Mouse (Mus musculus) midbrain, embryonic 15.5 days (tissue): ENCODE measurements around the gene Slc39a3. TPM values are rescaled to one million over a fixed set of nuclear protein-coding genes. Genes with fewer than 3 reads are reported as not detected.

Source experiments
- ATAC-seq: fragments of 200-750 bp; cut with Nextera tagmentation; replicated peaks from 2 replicates; pipeline ENCODE4 v1.8.0; 2017; ENCODE audit warnings: moderate TSS enrichment
- H3K27ac ChIP-seq: fragments of 300-500 bp; sonication (generic); 2 replicates; pipeline ENCODE4 v1.5.1; 2015; ENCODE audit warnings: mild to moderate bottlenecking, inconsistent platforms
- H3K27me3 ChIP-seq: fragments of 300-500 bp; sonication (generic); replicated peaks from 2 replicates; pipeline ENCODE4 v1.6.1; 2015; ENCODE audit warnings: inconsistent platforms
- H3K36me3 ChIP-seq: fragments of 300-500 bp; sonication (generic); replicated peaks from 2 replicates; pipeline ENCODE4 v1.6.1; 2015; ENCODE audit warnings: inconsistent platforms
- H3K4me1 ChIP-seq: fragments of 300-500 bp; sonication (generic); 2 replicates; pipeline ENCODE4 v1.6.1; 2015; ENCODE audit warnings: inconsistent platforms
- H3K4me2 ChIP-seq: fragments of 300-500 bp; sonication (generic); 2 replicates; pipeline ENCODE4 v1.6.1; 2015; ENCODE audit warnings: inconsistent platforms, mild to moderate bottlenecking, moderate library complexity
- H3K4me3 ChIP-seq: fragments of 300-500 bp; sonication (generic); 2 replicates; pipeline ENCODE4 v1.5.1; 2015; ENCODE audit warnings: mild to moderate bottlenecking, inconsistent platforms
- H3K9ac ChIP-seq: fragments of 300-500 bp; sonication (generic); 2 replicates; pipeline ENCODE4 v1.6.1; 2015; ENCODE audit warnings: mild to moderate bottlenecking, inconsistent platforms
- H3K9me3 ChIP-seq: fragments of 300-500 bp; sonication (generic); 2 replicates; pipeline ENCODE4 v1.6.1; 2016; ENCODE audit warnings: inconsistent platforms
- WGBS: fragments of 180-500 bp; shearing (Covaris S2); methylation state at CpG from one replicate; pipeline ENCODE4 v1.1.7; 2015; ENCODE audit warnings: mixed read lengths; 5-methylcytosine and 5-hydroxymethylcytosine counted together
- polyA plus RNA-seq: library from polyadenylated mRNA; unstranded; fragments of >200 nt; fragmentation: Nextera tagmentation; extraction: Ambion mirVana; gene quantifications from 2 replicates; pipeline ENCODE4 v1.2.1, GENCODE M21; 2015

Slc39a3 gene
- polyA plus RNA-seq, 1 experiment from 2014 or later: 57.2 TPM

GRCm38 (mm10) chr10:80989446-80989845 lies 47.8 kb downstream of the Slc39a3 start:
- H3K9ac ChIP-seq: no peak overlapping the region
- H3K9me3 ChIP-seq: no peaks in the 10 kb centered on the region
- peaks cover 25% of the 10 kb centered on the region for H3K27me3 ChIP-seq
- no peak overlapping the region for H3K27ac ChIP-seq
- H3K4me1 ChIP-seq: peaks cover 15% of the 10 kb centered on the region
- H3K4me3 ChIP-seq: no peak overlapping the region
- H3K36me3 ChIP-seq: no peaks in the 10 kb centered on the region
- no peak overlapping the region for H3K4me2 ChIP-seq
- no peak for ATAC-seq
- WGBS: 62% methylated on average over 6 of the region's 6 CpGs

GRCm38 (mm10) chr10:80987709-80988441 lies 49.4 kb downstream of the Slc39a3 start:
- peaks cover 32% of the 10 kb centered on the region for H3K27me3 ChIP-seq
- H3K36me3 ChIP-seq: no peaks in the 10 kb centered on the region
- peaks cover 7% of the 10 kb centered on the region for H3K4me1 ChIP-seq
- no peak overlapping the region for H3K4me2 ChIP-seq
- ATAC-seq: peak; percentile 78
- WGBS: 12% methylated on average over 10 of the region's 10 CpGs
- no peak overlapping the region for H3K4me3 ChIP-seq
- H3K9ac ChIP-seq: no peak overlapping the region
- H3K9me3 ChIP-seq: no peaks in the 10 kb centered on the region
- H3K27ac ChIP-seq: no peak overlapping the region

GRCm38 (mm10) chr10:80986754-80987153 lies 50.5 kb downstream of the Slc39a3 start:
- WGBS: 75% methylated on average over 6 of the region's 6 CpGs
- peaks cover 32% of the 10 kb centered on the region for H3K27me3 ChIP-seq
- H3K27ac ChIP-seq: no peak overlapping the region
- H3K4me1 ChIP-seq: peaks cover 7% of the 10 kb centered on the region
- H3K4me3 ChIP-seq: no peak overlapping the region
- no peaks in the 10 kb centered on the region for H3K36me3 ChIP-seq
- no peaks in the 10 kb centered on the region for H3K9me3 ChIP-seq
- H3K4me2 ChIP-seq: no peak overlapping the region
- no peak for ATAC-seq
- H3K9ac ChIP-seq: no peak overlapping the region

- no peak for ATAC-seq
- Histone ChIP-seq H3K4me2 (peak overlapping the region; percentile 44), H3K4me3 (peak overlapping the region; percentile 25), H3K9me3 (no peaks in the 10 kb centered on the region), H3K36me3 (no peaks in the 10 kb centered on the region), H3K27me3 (peaks cover 32% of the 10 kb centered on the region), H3K4me1 (peaks cover 7% of the 10 kb centered on the region), H3K9ac (0 out of 2 replicates have a peak overlapping the region, but pooled peaks have one; percentile 21), H3K27ac (no peak overlapping the region)
- WGBS: 33% methylated on average over 13 of the region's 13 CpGs
Measured at GRCm38 (mm10) chr10:80985970-80986701, 51.1 kb downstream of the Slc39a3 start.

- H3K27ac ChIP-seq: no peak overlapping the region
- peak overlapping the region; percentile 25 for H3K4me3 ChIP-seq
- peak overlapping the region; percentile 21; the same call in 1 of the 2 replicates for H3K9ac ChIP-seq
- H3K9me3 ChIP-seq: no peaks in the 10 kb centered on the region
- ATAC-seq: no peak
- H3K27me3 ChIP-seq: peaks cover 32% of the 10 kb centered on the region
- WGBS: 9% methylated on average over 37 of the region's 37 CpGs
- H3K4me1 ChIP-seq: peaks cover 7% of the 10 kb centered on the region
- H3K4me2 ChIP-seq: peak overlapping the region; percentile 44
- no peaks in the 10 kb centered on the region for H3K36me3 ChIP-seq
Measured at GRCm38 (mm10) chr10:80985241-80985969, 51.8 kb downstream of the Slc39a3 start.

GRCm38 (mm10) chr10:80984223-80984622 lies 53.0 kb downstream of the Slc39a3 start:
- WGBS: 89% methylated on average over 12 of the region's 12 CpGs
- Histone ChIP-seq H3K4me2 (no peak overlapping the region), H3K9me3 (no peaks in the 10 kb centered on the region), H3K4me3 (no peak overlapping the region), H3K36me3 (no peaks in the 10 kb centered on the region), H3K4me1 (peaks cover 7% of the 10 kb centered on the region), H3K9ac (no peak overlapping the region), H3K27me3 (peaks cover 32% of the 10 kb centered on the region), H3K27ac (no peak overlapping the region)
- ATAC-seq: no peak

GRCm38 (mm10) chr10:80982381-80982780 lies 54.8 kb downstream of the Slc39a3 start:
- Histone ChIP-seq H3K27me3 (peaks cover 30% of the 10 kb centered on the region), H3K9me3 (no peaks in the 10 kb centered on the region), H3K4me2 (no peak overlapping the region), H3K9ac (no peak overlapping the region), H3K4me1 (peaks cover 7% of the 10 kb centered on the region), H3K27ac (no peak overlapping the region), H3K4me3 (no peak overlapping the region), H3K36me3 (no peaks in the 10 kb centered on the region)
- 80% methylated on average over 4 of the region's 4 CpGs for WGBS
- ATAC-seq: no peak

GRCm38 (mm10) chr10:80981564-80982112 lies 55.6 kb downstream of the Slc39a3 start:
- 51% methylated on average over 7 of the region's 7 CpGs for WGBS

More at GRCm38 (mm10) chr10:80981564-80982112, 55.6 kb downstream of the Slc39a3 start:
- H3K36me3 ChIP-seq: no peaks in the 10 kb centered on the region
- peaks cover 7% of the 10 kb centered on the region for H3K4me1 ChIP-seq
- no peaks in the 10 kb centered on the region for H3K9me3 ChIP-seq
- no peak for ATAC-seq
- H3K27me3 ChIP-seq: peaks cover 25% of the 10 kb centered on the region
- H3K9ac ChIP-seq: no peak overlapping the region
- no peak overlapping the region for H3K27ac ChIP-seq
- no peak overlapping the region for H3K4me3 ChIP-seq
- no peak overlapping the region for H3K4me2 ChIP-seq

Other genes with a start within 250 kb of the Slc39a3 start
- 60.3 and 62.6 TPM in 2 replicates for gene Sf3a2, start 239.2 kb downstream of the Slc39a3 start, polyA plus RNA-seq
- 130 and 147 TPM in 2 replicates for gene Plekhj1, start 238.8 kb downstream of the Slc39a3 start, polyA plus RNA-seq
- gene Amh, start 232.2 kb downstream of the Slc39a3 start, polyA plus RNA-seq: 0.10 TPM in 2 replicates
- 0.59 and 1.0 TPM in 2 replicates for gene Jsrp1, start 223.9 kb downstream of the Slc39a3 start, polyA plus RNA-seq
- 1,243 and 1,388 TPM in 2 replicates for gene Oaz1, start 210.8 kb downstream of the Slc39a3 start, polyA plus RNA-seq
- 10.4 and 11.7 TPM in 2 replicates for gene Lingo3, start 193.4 kb downstream of the Slc39a3 start, polyA plus RNA-seq
- gene Lsm7, start 182.2 kb downstream of the Slc39a3 start, polyA plus RNA-seq: 214 and 222 TPM in 2 replicates
- 85.5 and 89.5 TPM in 2 replicates for gene Sppl2b, start 182.2 kb downstream of the Slc39a3 start, polyA plus RNA-seq
- 0.23 and 0.41 TPM in 2 replicates for gene Tmprss9, start 165.6 kb downstream of the Slc39a3 start, polyA plus RNA-seq
- gene Timm13, start 136.5 kb downstream of the Slc39a3 start, polyA plus RNA-seq: 318 and 330 TPM in 2 replicates
- 46.9 and 48.9 TPM in 2 replicates for gene Lmnb2, start 119.2 kb downstream of the Slc39a3 start, polyA plus RNA-seq
- gene Gadd45b, start 107.4 kb downstream of the Slc39a3 start, polyA plus RNA-seq: 5.5 and 8.2 TPM in 2 replicates
- 19.0 and 21.2 TPM in 2 replicates for gene Gng7, start 22.5 kb downstream of the Slc39a3 start, polyA plus RNA-seq
- 77.5 and 79.2 TPM in 2 replicates for gene Diras1, start 11.8 kb downstream of the Slc39a3 start, polyA plus RNA-seq
- gene Sgta, start 22.8 kb upstream of the Slc39a3 start, polyA plus RNA-seq: 353 and 376 TPM in 2 replicates
- 48.8 and 52.2 TPM in 2 replicates for gene Thop1, start 32.6 kb upstream of the Slc39a3 start, polyA plus RNA-seq
- 0.36 and 0.48 TPM in 2 replicates for gene Creb3l3, start 61.4 kb upstream of the Slc39a3 start, polyA plus RNA-seq
- 258 and 270 TPM in 2 replicates for gene Map2k2, start 68.5 kb upstream of the Slc39a3 start, polyA plus RNA-seq
- 16.2 and 16.7 TPM in 2 replicates for gene Zbtb7a, start 97.8 kb upstream of the Slc39a3 start, polyA plus RNA-seq
- 59.2 and 66.3 TPM in 2 replicates for gene Pias4, start 130.5 kb upstream of the Slc39a3 start, polyA plus RNA-seq
- 588 and 606 TPM in 2 replicates for gene Eef2, start 139.2 kb upstream of the Slc39a3 start, polyA plus RNA-seq
- gene Dapk3, start 145.6 kb upstream of the Slc39a3 start, polyA plus RNA-seq: 66.3 and 67.3 TPM in 2 replicates
- gene 4930442H23Rik, start 146.4 kb upstream of the Slc39a3 start, polyA plus RNA-seq: not detected in 2 replicates
- gene Nmrk2, start 164.6 kb upstream of the Slc39a3 start, polyA plus RNA-seq: 0.14 TPM in 1 of 2 replicates, not detected in the other
- 95.3 and 96.7 TPM in 2 replicates for gene Atcay, start 193.4 kb upstream of the Slc39a3 start, polyA plus RNA-seq
- gene Zfr2, start 195.7 kb upstream of the Slc39a3 start, polyA plus RNA-seq: 35.4 and 37.2 TPM in 2 replicates
- gene Matk, start 215.5 kb upstream of the Slc39a3 start, polyA plus RNA-seq: 37.2 and 40.1 TPM in 2 replicates
- gene Mrpl54, start 229.5 kb upstream of the Slc39a3 start, polyA plus RNA-seq: 124 and 126 TPM in 2 replicates
- gene Apba3, start 229.5 kb upstream of the Slc39a3 start, polyA plus RNA-seq: 36.4 and 38.5 TPM in 2 replicates